Mouse (Mus musculus) G1E-ER4 (cell line): ENCODE results near the gene Polr3b. TPM values are rescaled to one million over a fixed set of nuclear protein-coding genes. Genes with fewer than 3 reads are reported as not detected.

Source experiments
- GATA1 ChIP-seq: IDR thresholded peaks from one replicate; pipeline ENCODE4 v1.8.0; 2012; ENCODE audit warnings: low read length, inconsistent platforms
- polyA plus RNA-seq: library from polyadenylated mRNA; stranded (reverse); fragments of >175 nt; gene quantifications from 2 replicates; pipeline ENCODE4 v1.2.3, GENCODE M21; 2012

The Polr3b gene
- polyA plus RNA-seq, 1 experiment: 6.4 TPM

DNA sequence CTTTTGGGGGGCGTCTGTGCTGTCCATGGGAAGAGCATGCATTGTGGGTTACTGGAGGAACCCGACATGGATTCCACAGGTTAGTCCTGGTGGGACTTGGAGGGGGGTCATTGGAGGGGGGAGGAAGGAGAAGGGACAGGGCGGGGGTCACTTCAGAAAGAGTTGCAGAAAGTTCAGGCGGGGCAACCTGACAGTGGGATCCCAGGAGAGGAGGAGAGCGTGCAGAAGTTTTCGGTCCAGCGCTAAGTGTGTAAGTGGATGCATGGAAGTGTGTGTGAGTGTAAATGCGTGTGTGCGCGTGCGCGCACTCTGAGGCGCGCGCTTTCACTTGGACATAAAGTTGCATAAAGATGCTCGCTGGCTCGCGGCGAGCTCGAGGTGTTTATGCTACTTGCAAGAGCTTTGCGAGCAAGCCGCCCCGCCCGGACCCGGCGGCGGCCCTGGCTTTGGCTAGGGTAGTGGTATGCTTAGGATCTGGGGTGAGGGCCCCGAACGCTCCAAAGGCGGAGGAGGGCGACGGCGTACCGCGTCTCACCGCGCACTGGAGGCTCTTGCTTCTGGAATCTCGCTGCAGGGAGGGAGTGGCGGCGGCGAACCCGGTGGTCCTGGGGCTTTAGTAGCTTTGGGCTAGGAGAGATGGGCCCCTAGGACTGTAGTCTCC, 134.5 kb downstream of the Polr3b start:
- TF ChIP-seq GATA1: no peak

DNA sequence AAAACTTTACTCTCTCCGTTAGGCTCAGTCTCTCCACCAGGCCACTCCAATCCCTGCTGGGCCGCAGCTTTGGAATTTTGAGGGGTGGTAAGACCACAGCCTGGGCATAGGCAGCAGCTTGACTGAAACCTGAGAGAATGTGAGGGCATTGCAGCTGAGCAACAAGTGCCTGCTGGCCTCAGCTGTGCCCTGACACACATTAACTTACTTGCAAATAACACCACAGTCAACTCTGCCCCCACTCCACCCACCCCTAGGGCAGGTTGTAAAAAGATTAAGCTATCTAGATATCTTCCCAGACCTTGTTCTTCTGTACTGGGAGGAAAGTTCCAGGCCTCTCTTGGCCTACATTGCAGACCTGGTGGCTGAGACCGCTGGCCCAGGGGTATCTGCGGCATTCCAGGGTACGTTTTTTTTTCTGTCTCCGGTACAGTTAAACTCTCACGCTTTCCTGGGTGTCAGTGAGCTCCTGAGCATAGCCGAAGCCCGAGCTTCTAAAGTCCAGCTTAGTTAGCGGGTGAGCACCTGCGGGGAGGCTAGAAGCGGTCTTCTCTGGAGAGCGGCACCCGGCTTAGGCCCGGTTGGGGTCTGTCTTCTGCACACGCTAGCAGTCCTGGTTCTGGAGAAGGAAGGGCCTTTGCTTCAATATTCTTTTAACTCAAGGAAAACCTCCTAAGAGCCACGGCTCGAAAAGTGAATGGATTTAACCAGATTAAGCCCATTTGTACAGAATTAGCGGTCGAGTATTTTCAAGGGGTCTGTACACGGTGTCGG, 135.5 kb downstream of the Polr3b start:
- TF ChIP-seq GATA1: no peak

DNA sequence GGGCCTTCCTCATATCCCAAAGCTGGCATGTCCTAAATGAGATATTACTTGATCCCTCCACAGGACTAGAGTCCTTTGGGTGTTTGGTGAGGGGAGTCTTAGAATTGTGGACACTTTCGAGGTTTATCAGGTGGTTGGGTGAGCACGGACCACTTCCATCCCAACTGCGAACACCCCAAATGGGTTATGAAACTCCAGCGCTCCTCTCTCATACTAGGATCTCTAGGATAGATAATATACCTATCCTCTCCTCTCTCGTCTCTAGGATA, 136.0 kb downstream of the Polr3b start:
- TF ChIP-seq GATA1: no peak

DNA sequence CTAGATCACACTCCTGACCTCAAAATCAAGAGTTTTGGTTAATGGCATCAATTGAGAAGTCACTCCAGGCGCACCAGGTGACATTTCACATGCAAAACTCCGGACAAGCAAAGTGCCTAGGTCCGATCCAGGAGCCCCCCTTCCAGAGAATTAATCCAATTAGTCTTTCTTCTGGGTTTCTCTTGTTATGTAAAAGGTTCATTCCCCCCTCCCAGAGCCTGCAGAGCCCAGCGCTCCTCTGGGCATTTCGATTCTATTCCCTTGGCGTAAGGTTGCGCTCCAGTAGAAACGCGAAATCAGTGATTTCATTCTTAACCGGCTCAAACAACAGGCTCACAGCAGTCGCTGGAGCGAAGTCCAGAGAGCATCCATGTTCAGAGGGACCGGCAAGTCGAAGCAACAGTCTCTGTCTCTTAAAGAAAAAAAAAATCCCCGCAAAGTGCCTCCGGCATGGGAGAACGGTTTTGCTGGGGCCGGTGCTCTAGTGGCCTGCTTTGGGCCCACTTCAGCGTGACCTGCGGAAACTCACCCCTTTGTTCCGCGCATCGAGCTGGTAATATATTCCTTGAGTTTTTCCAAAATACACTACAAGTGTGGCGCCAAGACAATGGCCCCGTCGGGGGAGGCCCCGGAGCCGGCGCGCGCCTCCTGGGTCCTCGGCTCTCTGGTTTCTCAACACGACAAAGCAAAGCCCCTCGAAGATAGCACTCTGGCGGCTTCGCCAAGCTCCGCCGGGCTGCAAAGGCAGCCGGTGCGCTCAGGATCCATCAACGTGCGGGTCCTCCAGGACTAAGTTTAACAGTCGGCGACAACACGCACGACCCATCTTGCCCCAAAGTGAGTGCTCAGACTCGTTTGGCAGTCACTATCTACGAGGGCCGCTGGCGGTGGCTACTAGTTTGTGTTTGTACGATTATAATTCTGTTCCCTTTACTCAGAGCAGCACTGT, 136.7 kb downstream of the Polr3b start:
- TF ChIP-seq GATA1: no peak

DNA sequence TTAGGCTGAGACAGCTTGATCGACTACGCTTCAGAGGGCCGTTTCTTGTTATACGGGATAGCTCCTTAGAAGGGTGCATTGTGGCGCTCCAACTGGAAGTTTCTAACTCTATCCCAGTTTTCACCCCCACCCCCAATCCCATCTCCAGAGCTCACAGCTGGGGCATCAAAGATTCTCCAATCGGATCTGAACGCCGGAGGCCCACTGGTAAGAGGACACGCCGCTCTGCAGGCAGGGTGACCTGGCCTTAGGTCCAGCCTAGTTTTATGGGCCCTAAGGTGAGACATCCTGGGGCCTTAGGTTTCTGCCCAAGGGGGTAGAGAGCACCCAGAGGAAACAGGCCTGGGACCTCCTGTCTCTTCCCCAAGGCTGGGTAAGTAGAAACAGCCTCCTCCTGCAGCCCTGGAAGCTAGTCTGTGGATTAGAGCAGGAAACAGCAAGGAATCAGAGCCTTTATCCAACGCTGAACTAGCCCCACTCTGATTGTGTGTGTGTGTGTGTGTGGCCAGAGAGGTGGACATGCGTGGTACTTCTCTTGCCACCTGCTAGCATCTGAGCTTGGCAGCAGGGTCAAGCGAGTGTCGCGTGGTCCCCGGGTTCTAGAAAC, 137.5 kb downstream of the Polr3b start:
- TF ChIP-seq GATA1: no peak

DNA sequence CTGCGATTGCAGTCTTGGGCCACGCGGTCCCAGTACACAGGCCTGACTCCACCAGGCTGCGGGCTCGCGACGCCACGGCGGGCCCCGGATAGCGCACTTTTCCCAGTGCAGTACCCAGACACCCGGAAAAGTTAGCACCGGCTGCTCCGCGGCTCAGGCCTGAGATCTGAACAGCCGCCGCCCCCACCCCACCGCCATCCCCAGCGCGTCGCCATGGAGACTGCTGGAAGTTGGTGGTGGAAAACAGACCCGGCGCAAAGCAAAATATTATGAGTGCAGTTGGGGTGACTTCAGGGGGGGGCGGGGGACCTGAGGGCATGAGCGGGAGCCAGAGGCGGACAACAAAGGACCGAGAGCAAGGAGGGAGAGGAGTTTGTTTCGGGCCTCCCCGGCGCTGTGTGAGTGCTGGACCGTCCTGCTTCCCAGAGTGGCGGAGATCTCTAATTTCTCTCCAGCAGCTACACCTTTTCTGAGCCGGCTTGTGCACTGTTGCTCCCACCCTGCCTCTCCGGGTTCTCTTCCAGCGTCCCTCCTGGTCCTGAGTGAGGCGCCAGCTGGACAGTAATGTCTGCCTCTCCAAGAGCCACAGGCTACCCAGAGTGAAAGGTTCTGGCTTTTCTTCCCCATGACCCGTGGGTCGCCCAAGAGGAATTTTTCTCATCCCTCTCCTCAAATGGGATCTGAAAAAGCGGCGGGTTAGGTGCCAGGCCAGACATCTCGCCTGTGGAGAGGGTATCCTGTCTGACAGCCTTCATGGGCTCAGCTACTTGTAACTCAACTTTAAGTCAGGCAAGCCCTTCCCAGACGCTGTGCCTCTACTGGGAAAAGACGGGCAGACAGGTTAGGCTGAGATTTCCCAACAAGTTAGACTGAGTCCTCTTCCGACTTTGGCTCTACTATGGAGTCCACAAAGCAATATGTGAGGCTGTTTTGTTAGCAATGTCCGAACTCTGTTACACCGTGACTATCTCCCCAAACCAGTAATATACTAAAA, 138.3 kb downstream of the Polr3b start:
- no peak for TF ChIP-seq GATA1

DNA sequence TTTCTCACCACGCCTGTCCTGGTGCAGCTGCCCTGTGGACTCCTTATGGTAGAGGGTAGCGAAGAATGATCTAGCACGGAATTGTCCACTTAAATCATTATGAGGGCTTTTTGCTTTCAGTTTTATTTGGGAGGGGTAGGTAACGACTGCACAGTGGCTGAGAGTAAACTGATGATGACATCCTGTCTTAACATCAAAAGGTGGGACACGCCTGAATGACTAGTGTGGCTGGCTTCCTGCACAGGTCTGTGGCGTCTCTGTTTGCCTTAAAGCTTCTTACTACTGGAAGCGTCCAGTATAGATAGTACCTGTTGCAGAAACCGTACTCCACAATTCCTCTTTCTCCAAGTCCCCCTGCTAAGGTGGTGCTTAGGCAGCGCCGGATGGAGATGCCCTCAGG, 146.7 kb downstream of the Polr3b start:
- TF ChIP-seq GATA1: no peak

DNA sequence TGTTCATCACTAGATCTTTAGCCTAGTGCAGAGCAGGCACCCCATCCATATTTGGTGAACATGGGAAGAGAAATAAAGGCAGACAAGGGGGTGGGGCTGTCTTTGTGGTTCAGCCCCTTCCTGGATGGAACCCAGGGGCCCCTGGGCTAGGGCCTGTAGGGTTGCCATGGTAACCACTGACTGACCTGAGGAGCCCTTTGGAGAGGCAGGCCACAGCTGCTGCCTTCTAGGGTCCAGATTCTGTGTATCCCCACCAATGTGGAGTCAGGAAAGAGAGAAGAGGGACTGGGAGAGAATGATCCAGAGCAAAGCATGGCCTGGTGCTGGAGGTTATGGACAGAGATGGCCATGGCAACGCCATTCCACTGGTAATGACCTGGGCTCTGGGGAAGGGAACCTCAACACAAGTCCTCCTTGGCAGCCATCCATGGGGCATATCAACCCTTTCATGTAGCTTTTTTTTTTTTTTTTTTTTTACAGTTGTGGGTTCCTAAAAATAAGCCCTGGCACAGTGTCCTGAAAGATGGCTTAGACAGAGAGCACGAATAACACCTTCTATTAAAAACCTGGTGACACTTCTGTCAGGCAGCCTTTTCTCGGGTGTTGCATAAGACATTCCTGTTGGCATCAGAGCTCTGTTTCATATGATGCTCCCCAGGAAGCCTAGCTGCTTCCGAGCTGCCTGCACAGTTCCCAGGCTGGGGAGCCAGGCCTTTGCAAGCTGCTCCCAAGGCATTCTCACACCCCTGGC, 150.5 kb downstream of the Polr3b start:
- TF ChIP-seq GATA1: no peak

DNA sequence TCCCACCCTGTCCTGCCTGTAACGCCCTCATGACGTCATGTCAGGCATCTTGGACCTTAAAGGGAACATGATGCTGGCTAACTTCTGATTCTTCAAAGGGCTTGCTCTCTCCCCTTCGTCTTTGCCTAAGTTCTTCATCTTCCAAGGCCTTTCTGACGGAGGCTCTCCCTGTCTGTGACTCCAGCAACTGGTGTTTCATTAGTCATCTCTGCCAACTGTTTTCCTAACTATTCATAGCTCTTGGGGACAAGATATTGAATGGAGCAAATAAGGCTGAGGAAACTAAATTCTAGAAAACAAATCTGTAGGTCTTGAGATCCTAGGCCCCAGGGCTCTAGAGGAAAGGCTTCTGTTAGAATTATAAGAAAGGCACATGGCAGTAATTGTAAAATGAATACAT, 151.8 kb downstream of the Polr3b start:
- TF ChIP-seq GATA1: no peak

DNA sequence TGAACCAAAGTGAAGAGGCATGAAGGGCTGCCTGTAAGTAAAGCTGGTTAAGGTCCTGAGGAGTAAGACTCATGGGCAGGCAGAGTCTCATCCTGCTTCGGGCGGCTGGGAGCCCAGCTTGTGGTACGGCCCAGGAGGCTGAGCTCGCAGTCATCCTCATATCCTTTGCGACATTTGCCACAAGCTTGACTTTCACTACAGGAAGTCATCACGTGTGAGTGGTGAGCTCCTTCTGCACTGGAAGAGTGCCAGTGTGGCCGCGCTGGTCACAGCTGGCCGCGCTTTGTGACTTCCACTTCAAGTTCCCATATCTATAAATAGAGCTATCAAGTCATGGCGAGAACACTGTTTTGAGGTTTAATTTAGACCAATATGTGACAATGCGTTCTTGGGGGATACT, 152.5 kb downstream of the Polr3b start:
- no peak for TF ChIP-seq GATA1

Other genes with a start within 250 kb of the Polr3b start
- not detected in 2 replicates for gene Nuak1, start 181.7 kb upstream of the Polr3b start, polyA plus RNA-seq
- gene Ckap4, start 88.2 kb upstream of the Polr3b start, polyA plus RNA-seq: not detected in 2 replicates
- 2.3 and 4.5 TPM in 2 replicates for gene Tcp11l2, start 45.7 kb upstream of the Polr3b start, polyA plus RNA-seq
- gene Rfx4, start 133.8 kb downstream of the Polr3b start, polyA plus RNA-seq: not detected in 2 replicates